Mouse (Mus musculus): ENCODE measurements around the gene Osbpl10. TPM values are rescaled to one million over a fixed set of nuclear protein-coding genes. Genes with fewer than 3 reads are reported as not detected.

The Osbpl10 gene
- polyA plus RNA-seq, 1 experiment from 2014 or later = 2.9 TPM

- Histone ChIP-seq H3K9me3 (replicated peaks; ENCODE audit: control insufficient read depth, low read length, poor library complexity, severe bottlenecking) (no peaks in the 10 kb centered on the region), H3K4me3 (ENCODE audit: low read depth, low read length) (no peak overlapping the region), H3K9ac (ENCODE audit: low read depth, low read length) (no peak overlapping the region), H3K27ac (ENCODE audit: low read length) (no peak overlapping the region), H3K27me3 (ENCODE audit: control insufficient read depth, insufficient read depth, low read depth, low read length) (no peaks in the 10 kb centered on the region), H3K4me1 (ENCODE audit: control insufficient read depth, insufficient read depth, low read length) (no peaks in the 10 kb centered on the region), H3K4me2 (ENCODE audit: low read length) (no peak overlapping the region), H3K36me3 (ENCODE audit: control insufficient read depth, insufficient read depth, low read length) (no peaks in the 10 kb centered on the region)
- WGBS = 90% methylated on average over 3 of the region's 3 CpGs
- no peak for ATAC-seq
Measured at GRCm38 (mm10) chr9:114944642-114945041, 33.7 kb upstream of the Osbpl10 start.

GRCm38 (mm10) chr9:114945576-114945975, 32.8 kb upstream of the Osbpl10 start:
- Histone ChIP-seq H3K9me3 (replicated peaks; ENCODE audit: control insufficient read depth, low read length, poor library complexity, severe bottlenecking) (no peaks in the 10 kb centered on the region), H3K4me2 (ENCODE audit: low read length) (no peak overlapping the region), H3K27ac (ENCODE audit: low read length) (no peak overlapping the region), H3K4me3 (ENCODE audit: low read depth, low read length) (no peak overlapping the region), H3K36me3 (ENCODE audit: control insufficient read depth, insufficient read depth, low read length) (no peaks in the 10 kb centered on the region), H3K4me1 (ENCODE audit: control insufficient read depth, insufficient read depth, low read length) (no peaks in the 10 kb centered on the region), H3K9ac (ENCODE audit: low read depth, low read length) (no peak overlapping the region), H3K27me3 (ENCODE audit: control insufficient read depth, insufficient read depth, low read depth, low read length) (no peaks in the 10 kb centered on the region)
- 87% methylated on average over 6 of the region's 6 CpGs for WGBS
- no peak for ATAC-seq

GRCm38 (mm10) chr9:114948395-114948794, 30.0 kb upstream of the Osbpl10 start:
- no peaks in the 10 kb centered on the region for H3K4me1 ChIP-seq (ENCODE audit: control insufficient read depth, insufficient read depth, low read length)
- 64% methylated on average over 5 of the region's 5 CpGs for WGBS
- H3K4me3 ChIP-seq (ENCODE audit: low read depth, low read length) = no peak overlapping the region
- no peak overlapping the region for H3K4me2 ChIP-seq (ENCODE audit: low read length)
- H3K9me3 ChIP-seq (replicated peaks; ENCODE audit: control insufficient read depth, low read length, poor library complexity, severe bottlenecking) = no peaks in the 10 kb centered on the region
- ATAC-seq = no peak
- H3K27me3 ChIP-seq (ENCODE audit: control insufficient read depth, insufficient read depth, low read depth, low read length) = no peaks in the 10 kb centered on the region
- H3K9ac ChIP-seq (ENCODE audit: low read depth, low read length) = no peak overlapping the region
- no peak overlapping the region for H3K27ac ChIP-seq (ENCODE audit: low read length)
- no peaks in the 10 kb centered on the region for H3K36me3 ChIP-seq (ENCODE audit: control insufficient read depth, insufficient read depth, low read length)

- Histone ChIP-seq H3K4me2 (ENCODE audit: low read length) (no peak overlapping the region), H3K27ac (ENCODE audit: low read length) (no peak overlapping the region), H3K27me3 (ENCODE audit: control insufficient read depth, insufficient read depth, low read depth, low read length) (no peaks in the 10 kb centered on the region), H3K36me3 (ENCODE audit: control insufficient read depth, insufficient read depth, low read length) (no peaks in the 10 kb centered on the region), H3K4me3 (ENCODE audit: low read depth, low read length) (no peak overlapping the region), H3K9me3 (replicated peaks; ENCODE audit: control insufficient read depth, low read length, poor library complexity, severe bottlenecking) (no peaks in the 10 kb centered on the region), H3K9ac (ENCODE audit: low read depth, low read length) (no peak overlapping the region), H3K4me1 (ENCODE audit: control insufficient read depth, insufficient read depth, low read length) (no peaks in the 10 kb centered on the region)
- WGBS = 59% methylated on average over 1 of the region's 1 CpGs
- no peak for ATAC-seq
Measured at GRCm38 (mm10) chr9:114952866-114953265, 25.5 kb upstream of the Osbpl10 start.

- no peak overlapping the region for H3K4me3 ChIP-seq (ENCODE audit: low read depth, low read length)
- H3K4me2 ChIP-seq (ENCODE audit: low read length) = no peak overlapping the region
- H3K4me1 ChIP-seq (ENCODE audit: control insufficient read depth, insufficient read depth, low read length) = no peaks in the 10 kb centered on the region
- 94% methylated on average over 11 of the region's 11 CpGs for WGBS
- no peaks in the 10 kb centered on the region for H3K27me3 ChIP-seq (ENCODE audit: control insufficient read depth, insufficient read depth, low read depth, low read length)
- H3K9me3 ChIP-seq (replicated peaks; ENCODE audit: control insufficient read depth, low read length, poor library complexity, severe bottlenecking) = no peaks in the 10 kb centered on the region
- no peak overlapping the region for H3K27ac ChIP-seq (ENCODE audit: low read length)
- no peaks in the 10 kb centered on the region for H3K36me3 ChIP-seq (ENCODE audit: control insufficient read depth, insufficient read depth, low read length)
- no peak overlapping the region for H3K9ac ChIP-seq (ENCODE audit: low read depth, low read length)
- ATAC-seq = no peak
Measured at GRCm38 (mm10) chr9:114955340-114955739, 23.0 kb upstream of the Osbpl10 start.

- no peaks in the 10 kb centered on the region for H3K9me3 ChIP-seq (replicated peaks; ENCODE audit: control insufficient read depth, low read length, poor library complexity, severe bottlenecking)
- H3K9ac ChIP-seq (ENCODE audit: low read depth, low read length) = no peak overlapping the region
- WGBS = 44% methylated on average over 5 of the region's 5 CpGs
- no peaks in the 10 kb centered on the region for H3K36me3 ChIP-seq (ENCODE audit: control insufficient read depth, insufficient read depth, low read length)
- no peaks in the 10 kb centered on the region for H3K4me1 ChIP-seq (ENCODE audit: control insufficient read depth, insufficient read depth, low read length)
- no peaks in the 10 kb centered on the region for H3K27me3 ChIP-seq (ENCODE audit: control insufficient read depth, insufficient read depth, low read depth, low read length)
- H3K4me2 ChIP-seq (ENCODE audit: low read length) = no peak overlapping the region
- no peak overlapping the region for H3K27ac ChIP-seq (ENCODE audit: low read length)
- no peak for ATAC-seq
- H3K4me3 ChIP-seq (ENCODE audit: low read depth, low read length) = no peak overlapping the region
Measured at GRCm38 (mm10) chr9:114956945-114957344, 21.4 kb upstream of the Osbpl10 start.

- no peaks in the 10 kb centered on the region for H3K36me3 ChIP-seq (ENCODE audit: control insufficient read depth, insufficient read depth, low read length)
- no peak overlapping the region for H3K4me2 ChIP-seq (ENCODE audit: low read length)
- no peak overlapping the region for H3K27ac ChIP-seq (ENCODE audit: low read length)
- H3K9ac ChIP-seq (ENCODE audit: low read depth, low read length) = no peak overlapping the region
- WGBS = 87% methylated on average over 4 of the region's 4 CpGs
- no peak overlapping the region for H3K4me3 ChIP-seq (ENCODE audit: low read depth, low read length)
- H3K9me3 ChIP-seq (replicated peaks; ENCODE audit: control insufficient read depth, low read length, poor library complexity, severe bottlenecking) = 0 out of 2 replicates have a peak, but pooled peaks cover 3% of the 10 kb centered on the region
- no peaks in the 10 kb centered on the region for H3K27me3 ChIP-seq (ENCODE audit: control insufficient read depth, insufficient read depth, low read depth, low read length)
- ATAC-seq = no peak
- no peaks in the 10 kb centered on the region for H3K4me1 ChIP-seq (ENCODE audit: control insufficient read depth, insufficient read depth, low read length)
Measured at GRCm38 (mm10) chr9:114960043-114960789, 18.2 kb upstream of the Osbpl10 start.

- Histone ChIP-seq H3K27ac (ENCODE audit: low read length) (no peak overlapping the region), H3K4me3 (ENCODE audit: low read depth, low read length) (no peak overlapping the region), H3K9me3 (replicated peaks; ENCODE audit: control insufficient read depth, low read length, poor library complexity, severe bottlenecking) (0 out of 2 replicates have a peak, but pooled peaks cover 3% of the 10 kb centered on the region), H3K4me1 (ENCODE audit: control insufficient read depth, insufficient read depth, low read length) (no peaks in the 10 kb centered on the region), H3K4me2 (ENCODE audit: low read length) (no peak overlapping the region), H3K36me3 (ENCODE audit: control insufficient read depth, insufficient read depth, low read length) (no peaks in the 10 kb centered on the region), H3K9ac (ENCODE audit: low read depth, low read length) (no peak overlapping the region), H3K27me3 (ENCODE audit: control insufficient read depth, insufficient read depth, low read depth, low read length) (no peaks in the 10 kb centered on the region)
- WGBS = 89% methylated on average over 6 of the region's 6 CpGs
- ATAC-seq = no peak
Measured at GRCm38 (mm10) chr9:114960844-114961243, 17.5 kb upstream of the Osbpl10 start.

GRCm38 (mm10) chr9:114964093-114964492, 14.3 kb upstream of the Osbpl10 start:
- Histone ChIP-seq H3K4me2 (ENCODE audit: low read length) (no peak overlapping the region), H3K4me3 (ENCODE audit: low read depth, low read length) (no peak overlapping the region), H3K9me3 (replicated peaks; ENCODE audit: control insufficient read depth, low read length, poor library complexity, severe bottlenecking) (0 out of 2 replicates have a peak, but pooled peaks cover 3% of the 10 kb centered on the region), H3K9ac (ENCODE audit: low read depth, low read length) (no peak overlapping the region), H3K27ac (ENCODE audit: low read length) (no peak overlapping the region), H3K36me3 (ENCODE audit: control insufficient read depth, insufficient read depth, low read length) (no peaks in the 10 kb centered on the region), H3K27me3 (ENCODE audit: control insufficient read depth, insufficient read depth, low read depth, low read length) (no peaks in the 10 kb centered on the region), H3K4me1 (ENCODE audit: control insufficient read depth, insufficient read depth, low read length) (no peaks in the 10 kb centered on the region)
- ATAC-seq = no peak
- 72% methylated on average over 3 of the region's 3 CpGs for WGBS

All from midbrain, embryonic 16.5 days (tissue).